ENCODE assay signal across 1 mouse cellular context in genomic region chr4:129128582-129129338, GRCm38 (mm10).
TF ChIP-seq lines count a peak whose summit lies in the region.

No protein-coding gene starts in this region.

TF ChIP-seq in MEL, 35 proteins besides CTCF, POLR2A, EP300 and RAD21 (continued from another document):
- TF ChIP-seq MXI1 (IDR thresholded peaks at IDR 0.05; ENCODE audit: low read depth, low read length): peak; percentile 52; the same call in 1 of the 2 replicates
- TF ChIP-seq POLR2AphosphoS2 (IDR thresholded peaks at IDR 0.05; ENCODE audit: low read length): no peak
- no peak for TF ChIP-seq CHD1 (IDR thresholded peaks at IDR 0.05; ENCODE audit: low read depth, low read length)
- TF ChIP-seq UBTF (IDR thresholded peaks at IDR 0.05; ENCODE audit: borderline replicate concordance, insufficient read depth, low read depth, low read length): no peak
- TF ChIP-seq GATA1 (IDR thresholded peaks at IDR 0.05; ENCODE audit: low read depth, low read length): 0 out of 2 replicates have a peak, but pooled peaks have one; percentile 7
- no peak for TF ChIP-seq NELFE (IDR thresholded peaks at IDR 0.05; ENCODE audit: low read depth, low read length)
- TF ChIP-seq MYB (IDR thresholded peaks at IDR 0.05; ENCODE audit: low read depth, low read length): no peak
- TF ChIP-seq ELF1 (IDR thresholded peaks at IDR 0.05; ENCODE audit: low read depth, low read length): no peak
- no peak for TF ChIP-seq HCFC1 (IDR thresholded peaks at IDR 0.05; ENCODE audit: low read depth, low read length)
- no peak for TF ChIP-seq SMC3 (IDR thresholded peaks at IDR 0.05; ENCODE audit: low read depth, low read length)
- TF ChIP-seq MEF2A (IDR thresholded peaks at IDR 0.05; ENCODE audit: extremely low read depth, insufficient replicate concordance, low read depth, low read length, poor library complexity, severe bottlenecking): no peak
- no peak for TF ChIP-seq MAZ (IDR thresholded peaks at IDR 0.05; ENCODE audit: low read depth, low read length)
- no peak for TF ChIP-seq NRF1 (IDR thresholded peaks at IDR 0.05; ENCODE audit: insufficient read depth, low read depth, low read length, poor library complexity, severe bottlenecking)
- no peak for TF ChIP-seq ZNF384 (IDR thresholded peaks at IDR 0.05; ENCODE audit: low read depth, low read length)
- TF ChIP-seq TAL1 (IDR thresholded peaks at IDR 0.05; ENCODE audit: low read length): no peak
